Mouse (Mus musculus) kidney, postnatal 0 days (tissue): ENCODE data around the gene Scg5. TPM values are rescaled to one million over a fixed set of nuclear protein-coding genes. Genes with fewer than 3 reads are reported as not detected.
A peak's percentile ranks its signal among the peaks of the same experiment; 100 is the strongest.

Experiments
- ATAC-seq: fragments of 200-750 bp; cut with Nextera tagmentation; replicated peaks from 2 replicates; pipeline ENCODE4 v1.8.0; 2017; ENCODE audit warnings: low read depth, moderate number of reproducible peaks, moderate TSS enrichment, moderate library complexity; ENCODE audit not compliant: low FRiP score
- DNase-seq: peaks from one replicate; pipeline ENCODE4 v3.0.0-alpha.2; 2016; ENCODE audit warnings: low spot score
- H3K27ac ChIP-seq: fragments of 300-500 bp; sonication (generic); 2 replicates; pipeline ENCODE4 v1.5.1; 2014; ENCODE audit warnings: mild to moderate bottlenecking
- H3K27me3 ChIP-seq: fragments of 300-500 bp; sonication (generic); 2 replicates; pipeline ENCODE4 v1.6.1; 2014; ENCODE audit warnings: low read length, mixed read lengths; ENCODE audit not compliant: insufficient read depth
- H3K36me3 ChIP-seq: fragments of 300-500 bp; sonication (generic); 2 replicates; pipeline ENCODE4 v1.6.1; 2014; ENCODE audit warnings: low read length, mixed read lengths; ENCODE audit not compliant: insufficient read depth
- H3K4me1 ChIP-seq: fragments of 300-500 bp; sonication (generic); replicated peaks from 2 replicates; pipeline ENCODE4 v1.6.1; 2014; ENCODE audit warnings: antibody characterized with exemption, low read length, mixed read lengths; ENCODE audit not compliant: insufficient read depth
- H3K4me2 ChIP-seq: fragments of 300-500 bp; sonication (generic); 2 replicates; pipeline ENCODE4 v1.6.1; 2014; ENCODE audit warnings: mild to moderate bottlenecking, low read length, moderate library complexity, mixed read lengths
- H3K4me3 ChIP-seq: fragments of 300-500 bp; sonication (generic); replicated peaks from 2 replicates; pipeline ENCODE4 v1.5.1; 2014; ENCODE audit warnings: low read depth, low read length
- H3K9ac ChIP-seq: fragments of 300-500 bp; sonication (generic); 2 replicates; pipeline ENCODE4 v1.6.1; 2014; ENCODE audit warnings: low read depth, low read length
- H3K9me3 ChIP-seq: fragments of 300-500 bp; sonication (generic); replicated peaks from 2 replicates; pipeline ENCODE4 v1.6.1; 2016; ENCODE audit warnings: low read length, inconsistent platforms, mixed read lengths
- CTCF ChIP-seq: IDR thresholded peaks from 2 replicates; pipeline ENCODE4 v1.5.1; 2016; ENCODE audit warnings: antibody characterized with exemption, low read depth, mild to moderate bottlenecking, moderate library complexity
- whole genome bisulfite sequencing: fragments of 180-500 bp; shearing (Covaris S2); extraction: QIAGEN DNeasy Blood & Tissue Kit; methylation state at CpG from one replicate; pipeline ENCODE4 v1.1.7; 2014; 5-methylcytosine and 5-hydroxymethylcytosine counted together
- polyA plus RNA-seq: library from polyadenylated mRNA; unstranded; fragments of >200 nt; fragmentation: Nextera tagmentation; extraction: Ambion mirVana; gene quantifications from 2 replicates; pipeline ENCODE4 v1.2.1, GENCODE M21; 2015

The Scg5 gene
- polyA plus RNA-seq, 1 experiment from 2014 or later: 46.2 TPM

DNA sequence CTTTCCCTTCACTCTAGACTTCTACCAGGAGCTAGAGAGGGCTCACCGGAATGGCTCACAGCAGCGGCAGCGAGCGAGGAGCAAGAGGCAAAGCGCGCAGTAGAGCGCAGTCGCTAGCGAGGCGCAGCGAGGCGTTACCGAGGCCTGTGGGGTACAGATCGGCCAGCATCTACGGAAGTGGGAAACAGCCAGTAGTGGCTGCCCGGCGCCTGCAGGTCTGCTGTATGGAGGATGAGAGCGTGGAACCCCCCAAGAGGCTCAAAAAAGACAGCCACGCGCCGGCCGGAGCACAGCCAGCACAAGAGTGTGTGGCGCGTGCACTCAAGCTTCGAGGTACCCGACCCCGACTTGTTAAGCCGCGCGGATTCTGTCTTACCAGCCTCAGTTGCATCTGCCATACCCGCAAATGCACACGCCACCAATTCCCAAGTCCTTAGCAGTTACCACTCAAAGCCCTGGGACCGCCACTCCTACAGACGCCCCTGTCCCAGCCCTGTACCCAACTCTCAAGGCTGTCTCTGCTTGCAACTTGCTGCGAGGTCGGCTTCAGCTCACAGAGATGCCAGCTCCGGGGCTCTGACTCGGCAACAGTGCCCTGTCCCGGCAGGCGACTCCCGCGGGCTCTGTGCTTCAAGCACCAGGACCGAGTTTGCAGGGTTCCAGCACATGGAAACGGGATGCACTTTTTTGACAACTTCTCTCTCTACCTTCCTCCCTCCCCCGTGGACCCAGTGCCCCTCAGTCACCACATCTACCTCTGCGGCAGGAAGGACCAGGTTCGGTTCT lies 71.2 kb downstream of the Scg5 start:
- 0 out of 2 replicates have a peak overlapping the region, but pooled peaks have one; percentile 13 for H3K9ac ChIP-seq
- DNase-seq: peak; percentile 32
- peaks cover 31% of the 10 kb centered on the region for H3K27me3 ChIP-seq
- H3K9me3 ChIP-seq: no peaks in the 10 kb centered on the region
- no peak overlapping the region for H3K27ac ChIP-seq
- peak; percentile 73 for ATAC-seq
- no peak for TF ChIP-seq CTCF
- under 1% methylated on average over 47 of the region's 47 CpGs for WGBS
- H3K36me3 ChIP-seq: no peaks in the 10 kb centered on the region
- H3K4me1 ChIP-seq: peaks cover 11% of the 10 kb centered on the region; the same call in 1 of the 2 replicates
- H3K4me2 ChIP-seq: peak overlapping the region; percentile 75
- peak overlapping the region; percentile 40 for H3K4me3 ChIP-seq

DNA sequence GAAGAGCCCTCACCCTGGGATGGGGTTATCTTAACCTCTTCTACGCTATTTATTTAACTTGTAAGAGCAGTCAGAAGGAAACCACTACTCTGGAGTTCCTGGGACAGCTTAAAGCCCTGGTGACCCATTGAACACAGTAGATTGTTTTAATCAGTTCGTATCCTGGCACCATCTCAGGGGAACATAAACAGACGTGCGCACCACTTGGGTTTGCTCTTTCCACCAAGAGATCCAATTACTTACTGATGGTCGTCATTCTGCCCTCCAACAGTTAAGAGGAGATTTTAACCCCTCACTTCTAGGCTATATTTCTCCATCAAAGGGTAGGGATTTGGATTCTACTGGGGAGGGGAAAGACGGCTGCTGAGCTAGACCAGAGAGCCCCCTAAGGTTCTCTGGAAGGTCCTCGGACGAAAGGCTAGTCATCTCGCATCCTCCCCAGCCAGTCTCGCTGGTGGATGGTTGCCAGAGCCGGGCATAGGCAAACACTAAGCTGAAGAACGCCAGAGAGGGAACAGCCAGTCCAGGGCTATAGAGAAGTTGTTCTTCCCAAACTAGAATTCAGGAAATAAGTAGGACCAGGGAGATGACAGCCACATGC lies 71.9 kb downstream of the Scg5 start:
- Histone ChIP-seq H3K4me3 (peak overlapping the region; percentile 40), H3K9me3 (no peaks in the 10 kb centered on the region), H3K27ac (no peak overlapping the region), H3K9ac (no peak overlapping the region), H3K27me3 (peaks cover 31% of the 10 kb centered on the region), H3K4me2 (peak overlapping the region; percentile 75), H3K36me3 (no peaks in the 10 kb centered on the region), H3K4me1 (peaks cover 11% of the 10 kb centered on the region; the same call in 1 of the 2 replicates)
- DNase-seq: no peak
- 2% methylated on average over 12 of the region's 12 CpGs for WGBS
- ATAC-seq: no peak
- TF ChIP-seq CTCF: no peak

DNA sequence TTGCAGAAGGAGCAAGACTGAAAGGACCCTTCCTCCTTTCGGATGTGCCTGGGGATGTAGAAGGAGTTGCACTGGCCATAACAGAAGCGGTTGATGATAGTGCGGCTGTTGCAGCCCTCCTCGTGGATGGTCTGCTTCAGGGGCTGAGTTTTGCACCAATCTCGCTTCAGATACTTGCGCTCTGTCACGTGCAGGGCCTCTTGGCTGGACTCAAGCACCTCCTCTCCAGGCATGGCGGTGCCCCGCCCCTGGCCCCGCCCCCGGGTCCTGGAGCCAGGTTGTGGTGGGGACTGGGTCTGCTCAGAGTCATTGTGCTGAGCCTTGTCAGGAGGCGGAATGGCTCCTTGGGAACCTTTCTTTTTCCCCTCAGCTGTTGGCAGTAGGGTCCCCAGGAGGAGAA lies 79.2 kb downstream of the Scg5 start:
- H3K9ac ChIP-seq: no peak overlapping the region
- no peak for DNase-seq
- ATAC-seq: no peak
- no peaks in the 10 kb centered on the region for H3K4me1 ChIP-seq
- no peak for TF ChIP-seq CTCF
- H3K4me3 ChIP-seq: no peak overlapping the region
- H3K9me3 ChIP-seq: no peaks in the 10 kb centered on the region
- H3K4me2 ChIP-seq: no peak overlapping the region
- no peaks in the 10 kb centered on the region for H3K36me3 ChIP-seq
- H3K27ac ChIP-seq: no peak overlapping the region
- WGBS: 82% methylated on average over 12 of the region's 12 CpGs
- no peaks in the 10 kb centered on the region for H3K27me3 ChIP-seq

DNA sequence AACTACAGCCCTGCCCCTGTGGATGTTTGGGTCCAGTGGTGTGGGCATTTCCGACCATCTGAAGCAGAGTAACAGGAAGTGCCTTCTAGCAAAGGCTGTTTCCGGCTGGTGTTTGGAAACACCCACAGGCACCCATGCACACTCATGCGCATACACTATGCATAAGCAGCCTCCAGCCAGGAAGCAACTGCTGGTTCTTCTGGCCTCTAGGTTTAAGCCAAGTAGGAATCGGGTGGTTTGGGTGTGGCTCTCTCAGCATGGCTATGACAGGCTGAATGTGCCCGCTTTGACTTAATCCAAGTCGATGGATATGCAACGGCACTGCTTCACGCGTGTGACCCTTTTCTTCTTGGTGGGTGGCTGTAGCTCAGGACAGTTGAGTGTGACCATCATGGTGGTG lies 79.6 kb downstream of the Scg5 start:
- Histone ChIP-seq H3K4me2 (no peak overlapping the region), H3K27me3 (no peaks in the 10 kb centered on the region), H3K36me3 (no peaks in the 10 kb centered on the region), H3K4me1 (no peaks in the 10 kb centered on the region), H3K4me3 (no peak overlapping the region), H3K9ac (no peak overlapping the region), H3K27ac (no peak overlapping the region), H3K9me3 (no peaks in the 10 kb centered on the region)
- ATAC-seq (no peak), DNase-seq (no peak)
- TF ChIP-seq CTCF: no peak
- 88% methylated on average over 9 of the region's 9 CpGs for WGBS

DNA sequence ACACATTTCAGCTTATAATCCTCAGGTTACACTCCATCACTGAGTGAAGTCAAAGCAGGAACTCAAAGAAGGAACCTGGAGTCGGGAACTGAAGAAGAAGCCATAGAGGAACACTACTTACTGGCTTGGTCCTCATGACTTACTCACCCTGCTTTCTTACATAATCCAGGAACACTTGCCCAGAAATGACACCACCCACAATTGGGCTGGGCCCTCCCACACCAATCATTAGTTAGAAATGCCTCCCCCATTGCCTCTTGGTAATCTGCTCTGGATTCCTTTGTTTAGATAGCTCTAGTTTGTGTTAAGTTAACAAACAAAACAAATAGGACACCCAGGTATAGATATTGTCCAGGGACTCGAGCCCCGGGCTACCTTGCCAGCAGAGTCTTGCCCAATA lies 100.3 kb downstream of the Scg5 start:
- H3K4me1 ChIP-seq: no peaks in the 10 kb centered on the region
- no peaks in the 10 kb centered on the region for H3K27me3 ChIP-seq
- no peaks in the 10 kb centered on the region for H3K9me3 ChIP-seq
- no peak overlapping the region for H3K27ac ChIP-seq
- no peak overlapping the region for H3K4me2 ChIP-seq
- no peak overlapping the region for H3K4me3 ChIP-seq
- no peaks in the 10 kb centered on the region for H3K36me3 ChIP-seq
- TF ChIP-seq CTCF: no peak
- no peak overlapping the region for H3K9ac ChIP-seq
- DNase-seq (no peak), ATAC-seq (no peak)
- 95% methylated on average over 3 of the region's 3 CpGs for WGBS

Other genes starting within 250 kb of the Scg5 start
- 0.14 and 0.18 TPM in 2 replicates for gene Grem1, start 70.5 kb downstream of the Scg5 start, polyA plus RNA-seq
- 11.7 and 12.5 TPM in 2 replicates for gene Arhgap11a, start 19.5 kb upstream of the Scg5 start, polyA plus RNA-seq
- gene Gjd2, start 184.5 kb upstream of the Scg5 start, polyA plus RNA-seq: 0.04 TPM in 1 of 2 replicates, not detected in the other
- gene Actc1, start 224.4 kb upstream of the Scg5 start, polyA plus RNA-seq: 1.9 and 2.8 TPM in 2 replicates